Mouse (Mus musculus): Measurements from ENCODE around the gene Slit1.

DNA sequence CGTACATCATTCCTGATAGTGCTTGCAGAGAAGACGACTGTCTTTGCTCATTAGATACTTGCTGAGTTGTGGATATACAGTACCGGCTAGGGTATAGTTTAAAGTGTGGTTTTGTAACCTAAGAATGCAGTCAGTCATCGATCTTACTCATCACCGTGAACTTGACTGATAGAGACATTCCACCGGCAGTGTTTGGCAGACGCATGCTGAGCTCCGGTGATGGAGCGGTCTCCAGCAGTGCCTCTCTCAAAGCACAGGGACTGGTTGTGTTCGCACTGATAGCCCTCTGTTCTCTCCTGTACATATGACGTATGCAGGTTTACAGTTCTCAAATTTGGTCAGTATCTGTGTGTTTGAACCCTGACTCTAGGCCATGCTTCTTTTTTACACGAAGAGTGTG lies 151.7 kb downstream of the Slit1 start:
- no peak for TF ChIP-seq POLR2A (IDR thresholded peaks at IDR 0.05; ENCODE audit: borderline replicate concordance, extremely low read depth, low read depth, low read length)
- TF ChIP-seq CTCF (IDR thresholded peaks at IDR 0.05; ENCODE audit: insufficient read depth, low read length) = no peak
